Mouse (Mus musculus) Patski (cell line): ENCODE results near the gene Ptpdc1. TPM values are rescaled to one million over a fixed set of nuclear protein-coding genes. Genes with fewer than 3 reads are reported as not detected.

ENCODE experiments used
- ATAC-seq: fragments of 100-300 bp; one replicate; pipeline ENCODE4 v1.8.0; 2021
- CTCF ChIA-PET: fragments of 350-600 bp; sonication (Branson Sonifier 250); formaldehyde crosslinking; loops from one replicate; lab custom pipeline; 2022; ENCODE audit warnings: inconsistent platforms; lab: Charles Lee
- POLR2A ChIA-PET: fragments of 350-600 bp; sonication (Branson Sonifier 250); formaldehyde crosslinking; loops from one replicate; lab custom pipeline; 2022; ENCODE audit warnings: antibody characterized with exemption, inconsistent platforms; lab: Charles Lee
- DNase-seq: peaks from one replicate; pipeline ENCODE4 v3.0.0-alpha.2; 2011; ENCODE audit warnings: low read depth, low spot score
- H3K27me3 ChIP-seq: fragments of 371-371 bp; one replicate; pipeline ENCODE4 v1.5.1; 2021
- CTCF ChIP-seq: fragments of 100-300 bp; IDR thresholded peaks from one replicate; pipeline ENCODE4 v1.5.1; 2021
- in situ Hi-C: fragments of 300-500 bp; cut with MboI; formaldehyde crosslinking; loops from 3 replicates; pipeline ENCODE4 v1.11.1; 2018; ENCODE audit warnings: low pct_unique_long_range_greater_than_20kb, mixed read lengths
- polyA plus RNA-seq: library from polyadenylated mRNA; unstranded; gene quantifications from one replicate; pipeline ENCODE4 v1.2.3, GENCODE M21; 2021

Gene Ptpdc1
- polyA plus RNA-seq, 1 experiment from 2014 or later = 8.9 TPM

GRCm38 (mm10) chr13:48531448-48531847 lies 94.0 kb downstream of the Ptpdc1 start:
- CTCF ChIA-PET = interaction anchor here (0.8 to 4.1 kb wide), 5 partner anchors 10 to 122 kb away, joined by 3 to 43 read pairs (median 4); no protein-coding TSS in a partner anchor
- no peaks in the 10 kb centered on the region for H3K27me3 ChIP-seq
- DNase-seq (no peak), ATAC-seq (no peak)
- POLR2A ChIA-PET = interaction anchor here (1.3 kb wide), 1 partner anchor 109 kb away, joined by 3 read pairs; no protein-coding TSS in a partner anchor
- in situ Hi-C loops = loop anchor here (5.0 kb wide), 1 partner anchor 41 kb away; no protein-coding TSS in a partner anchor
- no peak for TF ChIP-seq CTCF

- ChIA-PET CTCF (interaction anchor here (1.0 to 4.1 kb wide), 6 partner anchors 9 to 109 kb away, joined by 3 to 43 read pairs (median 12); no protein-coding TSS in a partner anchor), POLR2A (interaction anchor here (1.3 kb wide), 1 partner anchor 110 kb away, joined by 3 read pairs; no protein-coding TSS in a partner anchor)
- no peak for ATAC-seq
- no peak for TF ChIP-seq CTCF
- no peaks in the 10 kb centered on the region for H3K27me3 ChIP-seq
- in situ Hi-C loops = loop anchor here (5.0 kb wide), 1 partner anchor 42 kb away; no protein-coding TSS in a partner anchor
- no peak for DNase-seq
Observed at GRCm38 (mm10) chr13:48530685-48531084, 94.8 kb downstream of the Ptpdc1 start.

GRCm38 (mm10) chr13:48529028-48529427 lies 96.4 kb downstream of the Ptpdc1 start:
- no peaks in the 10 kb centered on the region for H3K27me3 ChIP-seq
- ChIA-PET CTCF (interaction anchor here (0.7 to 4.1 kb wide), 20 partner anchors 10 to 119 kb away, joined by 3 to 43 read pairs (median 4); no protein-coding TSS in a partner anchor), POLR2A (interaction anchor here (0.7 to 1.2 kb wide), 3 partner anchors 41 to 117 kb away, joined by 3 read pairs; no protein-coding TSS in a partner anchor)
- in situ Hi-C loops = no loop called here
- ATAC-seq (no peak), DNase-seq (no peak)
- no peak for TF ChIP-seq CTCF

- POLR2A ChIA-PET = interaction anchor here (1.2 kb wide), 1 partner anchor 42 kb away, joined by 3 read pairs; no protein-coding TSS in a partner anchor
- TF ChIP-seq CTCF = peak; percentile 88
- ATAC-seq = peak; percentile 67
Observed at GRCm38 (mm10) chr13:48528123-48528871, 97.2 kb downstream of the Ptpdc1 start.

More at GRCm38 (mm10) chr13:48528123-48528871, 97.2 kb downstream of the Ptpdc1 start:
- CTCF ChIA-PET = interaction anchor here (0.7 to 4.1 kb wide), 22 partner anchors 11 to 120 kb away, joined by 3 to 43 read pairs (median 4); no protein-coding TSS in a partner anchor
- no peaks in the 10 kb centered on the region for H3K27me3 ChIP-seq
- peak; percentile 35 for DNase-seq
- in situ Hi-C loops = no loop called here

Other genes starting within 250 kb of the Ptpdc1 start
- gene Zfp169, start 112.2 kb downstream of the Ptpdc1 start, polyA plus RNA-seq = 5.6 TPM
- gene A830005F24Rik, start 112.1 kb downstream of the Ptpdc1 start, polyA plus RNA-seq = 1.8 TPM
- gene Barx1, start 37.3 kb upstream of the Ptpdc1 start, polyA plus RNA-seq = not detected
- gene Phf2, start 245.5 kb upstream of the Ptpdc1 start, polyA plus RNA-seq = 41.5 TPM